In the genomic region with DNA sequence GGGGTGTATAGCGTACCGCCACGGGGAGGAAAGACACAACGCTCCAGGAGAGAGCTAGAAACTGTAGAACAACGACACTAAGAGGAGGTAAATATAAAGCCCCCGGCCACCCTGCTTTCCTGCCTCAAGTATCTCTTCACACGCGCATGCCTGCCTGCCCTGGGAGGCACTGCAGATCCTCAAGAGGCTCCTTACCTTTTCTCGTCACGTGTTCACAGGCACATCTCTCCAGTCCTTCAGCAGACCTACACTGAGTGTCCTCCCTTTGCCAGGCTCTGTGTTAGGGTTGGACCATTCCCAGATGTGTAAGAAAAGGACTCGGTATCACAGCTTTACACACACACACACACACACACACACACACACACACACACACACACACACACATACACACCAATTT, we compare ENCODE assay signal across 27 mouse cellular contexts. TPM values are rescaled to one million over a fixed set of nuclear protein-coding genes. Genes with fewer than 3 reads are reported as not detected.
DNase-seq lines count a peak whose midpoint lies in the region; ATAC-seq and TF ChIP-seq lines count a peak whose summit lies in the region.
"Had no signal": no experiment of that assay in that cellular context is flagged by ENCODE, and none has a peak within 500 bp of the region (broad histone marks: within the 10 kb centered on the region; RNA-seq: fewer than 3 reads in every experiment).

No protein-coding gene starts in this region.

- H3K27me3 ChIP-seq in liver, embryonic 12.5 days (replicated peaks): no peaks in the 10 kb centered on the region
- H3K27me3 ChIP-seq: embryonic facial prominence, embryonic 12.5 days; heart, embryonic 15.5 days; hindbrain, embryonic 12.5 days; intestine, embryonic 15.5 days; limb, embryonic 15.5 days; midbrain, embryonic 12.5 days had no signal

- H3K27ac ChIP-seq in liver, embryonic 12.5 days: no peak overlapping the region
- H3K27ac ChIP-seq in embryonic fibroblast, embryonic 13.5 days (ENCODE audit: insufficient read depth, low read length): peak overlapping the region; percentile 99
- H3K27ac ChIP-seq: embryonic facial prominence, embryonic 12.5 days; forebrain, embryonic 10.5 days; heart, embryonic 10.5 days; heart, embryonic 15.5 days; hindbrain, embryonic 12.5 days; hindbrain, postnatal 0 days; intestine, embryonic 15.5 days; limb, embryonic 10.5 days; midbrain, embryonic 12.5 days had no signal

- no peak for TF ChIP-seq CTCF in embryonic fibroblast, embryonic 13.5 days (IDR thresholded peaks at IDR 0.05; ENCODE audit: borderline replicate concordance, insufficient read depth, low read length)

- intact Hi-C loops in heart, postnatal 14 days (cut with DNase I): no loop called here
- intact Hi-C loops in left cerebral cortex, postnatal 14 days (cut with DNase I): no loop called here

- peaks cover 22% of the 10 kb centered on the region for H3K4me1 ChIP-seq in liver, embryonic 12.5 days
- peaks cover 22% of the 10 kb centered on the region for H3K4me1 ChIP-seq in embryonic fibroblast, embryonic 13.5 days (ENCODE audit: control insufficient read depth, insufficient read depth, low read length)
- H3K4me1 ChIP-seq: intestine, embryonic 15.5 days had no signal

- TF ChIP-seq POLR2A in embryonic fibroblast, embryonic 13.5 days (IDR thresholded peaks at IDR 0.05; ENCODE audit: low read depth, low read length): no peak; the same call in 1 of the 2 replicates

- no peak overlapping the region for H3K9ac ChIP-seq in liver, embryonic 12.5 days
- H3K9ac ChIP-seq: embryonic facial prominence, embryonic 12.5 days; forebrain, postnatal 0 days; heart, embryonic 15.5 days; hindbrain, embryonic 12.5 days; intestine, embryonic 15.5 days; limb, embryonic 15.5 days; midbrain, embryonic 12.5 days had no signal

- H3K36me3 ChIP-seq in liver, embryonic 12.5 days: no peaks in the 10 kb centered on the region
- H3K36me3 ChIP-seq: embryonic facial prominence, embryonic 12.5 days; forebrain, embryonic 10.5 days; heart, embryonic 10.5 days; heart, embryonic 15.5 days; hindbrain, embryonic 12.5 days; intestine, embryonic 15.5 days; limb, embryonic 10.5 days; limb, embryonic 15.5 days; midbrain, embryonic 12.5 days had no signal

- H3K4me2 ChIP-seq in liver, embryonic 12.5 days: no peak overlapping the region
- H3K4me2 ChIP-seq: embryonic facial prominence, embryonic 12.5 days; heart, embryonic 15.5 days; hindbrain, embryonic 12.5 days; intestine, embryonic 15.5 days; limb, embryonic 15.5 days; midbrain, embryonic 12.5 days had no signal

- WGBS in liver, embryonic 12.5 days (ENCODE audit: insufficient replicate concordance): 73% methylated on average over 11 of the region's 11 CpGs

- no peaks in the 10 kb centered on the region for H3K9me3 ChIP-seq in liver, embryonic 12.5 days (replicated peaks)
- H3K9me3 ChIP-seq: embryonic facial prominence, embryonic 12.5 days; forebrain, embryonic 10.5 days; heart, embryonic 10.5 days; heart, embryonic 15.5 days; hindbrain, embryonic 12.5 days; intestine, embryonic 15.5 days; limb, embryonic 10.5 days; limb, embryonic 15.5 days; midbrain, embryonic 12.5 days had no signal

- ATAC-seq in liver, embryonic 12.5 days: peak; percentile 47; the same call in 1 of the 2 replicates
- ATAC-seq: CD4-positive, CD25-positive, alpha-beta regulatory T cell, adult 4 months; forebrain, postnatal 0 days; hindbrain, postnatal 0 days; intestine, embryonic 15.5 days had no signal

- no peak overlapping the region for H3K4me3 ChIP-seq in liver, embryonic 12.5 days
- no peak overlapping the region for H3K4me3 ChIP-seq in embryonic fibroblast, embryonic 13.5 days (ENCODE audit: insufficient read depth, low read length)
- H3K4me3 ChIP-seq: embryonic facial prominence, embryonic 12.5 days; forebrain, embryonic 10.5 days; heart, embryonic 10.5 days; heart, embryonic 15.5 days; hindbrain, embryonic 12.5 days; intestine, embryonic 15.5 days; limb, embryonic 10.5 days; limb, embryonic 15.5 days; midbrain, embryonic 12.5 days had no signal

- peak; percentile 88 for DNase-seq in heart, adult 11 months
- no peak for DNase-seq in heart, postnatal 14 days
- DNase-seq in liver: no peak
- DNase-seq in spleen, adult 18-20 months: no peak
- DNase-seq in left cerebral cortex, postnatal 14 days (ENCODE audit: low spot score in 2 of 2): no peak
- DNase-seq: adrenal gland, postnatal 25 days; cerebellum, adult 11-12 months; cerebellum, adult 9-11 months; embryo, embryonic 11 days; forebrain, postnatal 0 days; gastrocnemius, postnatal 14 days; heart, postnatal 36 days; lung, postnatal 14 days; thymus, postnatal 14 days had no signal

RNA-seq across cellular contexts. Expression of gene Snx9, which starts 18.1 kb away (rescaled TPM):
- total RNA-seq in heart, postnatal 14 days (2021): 10 to 100 TPM; 31.5 to 33.3 TPM
- polyA plus RNA-seq in liver, embryonic 12.5 days (2016; fragmentation: Nextera tagmentation; extraction: Ambion mirVana): 22.7 and 23.5 TPM in 2 replicates
- 89.9 and 109 TPM in 2 replicates for polyA plus RNA-seq in embryonic fibroblast, embryonic 13.5 days (2011; ENCODE audit: insufficient read length, low read depth, missing spikeins)
- 10 to 100 TPM; 11.4 to 12.2 TPM for total RNA-seq in left cerebral cortex, postnatal 14 days (2021)
